Mouse (Mus musculus) heart, embryonic 15.5 days (tissue): ENCODE data around the gene Slc22a17. TPM values are rescaled to one million over a fixed set of nuclear protein-coding genes. Genes with fewer than 3 reads are reported as not detected.

Experiments used
- ATAC-seq: fragments of 200-750 bp; cut with Nextera tagmentation; replicated peaks from 2 replicates; pipeline ENCODE4 v1.8.0; 2017; ENCODE audit warnings: low read depth, moderate TSS enrichment; ENCODE audit not compliant: insufficient number of reproducible peaks, insufficient read depth, low FRiP score
- H3K27ac ChIP-seq: fragments of 300-500 bp; sonication (generic); 2 replicates; pipeline ENCODE4 v1.5.1; 2015; ENCODE audit warnings: mild to moderate bottlenecking, inconsistent platforms
- H3K27me3 ChIP-seq: fragments of 300-500 bp; sonication (generic); 2 replicates; pipeline ENCODE4 v1.6.1; 2015; ENCODE audit warnings: inconsistent platforms
- H3K36me3 ChIP-seq: fragments of 300-500 bp; sonication (generic); 2 replicates; pipeline ENCODE4 v1.6.1; 2015; ENCODE audit warnings: mild to moderate bottlenecking, inconsistent platforms
- H3K4me1 ChIP-seq: fragments of 300-500 bp; sonication (generic); replicated peaks from 2 replicates; pipeline ENCODE4 v1.6.1; 2015; ENCODE audit warnings: inconsistent platforms
- H3K4me2 ChIP-seq: fragments of 300-500 bp; sonication (generic); 2 replicates; pipeline ENCODE4 v1.6.1; 2015; ENCODE audit warnings: inconsistent platforms, mild to moderate bottlenecking, moderate library complexity
- H3K4me3 ChIP-seq: fragments of 300-500 bp; sonication (generic); 2 replicates; pipeline ENCODE4 v1.5.1; 2015; ENCODE audit warnings: mild to moderate bottlenecking, inconsistent platforms
- H3K9ac ChIP-seq: fragments of 300-500 bp; sonication (generic); 2 replicates; pipeline ENCODE4 v1.6.1; 2015; ENCODE audit warnings: mild to moderate bottlenecking, inconsistent platforms
- H3K9me3 ChIP-seq: fragments of 300-500 bp; sonication (generic); replicated peaks from 2 replicates; pipeline ENCODE4 v1.6.1; 2016; ENCODE audit warnings: inconsistent platforms
- WGBS: fragments of 180-500 bp; shearing (Covaris S2); methylation state at CpG from one replicate; pipeline ENCODE4 v1.1.7; 2015; ENCODE audit warnings: mixed read lengths; 5-methylcytosine and 5-hydroxymethylcytosine counted together
- polyA plus RNA-seq: library from polyadenylated mRNA; unstranded; fragments of >200 nt; fragmentation: Nextera tagmentation; extraction: Ambion mirVana; gene quantifications from 2 replicates; pipeline ENCODE4 v1.2.1, GENCODE M21; 2015

Slc22a17 gene
- polyA plus RNA-seq, 1 experiment from 2014 or later, result 30.2 TPM

DNA sequence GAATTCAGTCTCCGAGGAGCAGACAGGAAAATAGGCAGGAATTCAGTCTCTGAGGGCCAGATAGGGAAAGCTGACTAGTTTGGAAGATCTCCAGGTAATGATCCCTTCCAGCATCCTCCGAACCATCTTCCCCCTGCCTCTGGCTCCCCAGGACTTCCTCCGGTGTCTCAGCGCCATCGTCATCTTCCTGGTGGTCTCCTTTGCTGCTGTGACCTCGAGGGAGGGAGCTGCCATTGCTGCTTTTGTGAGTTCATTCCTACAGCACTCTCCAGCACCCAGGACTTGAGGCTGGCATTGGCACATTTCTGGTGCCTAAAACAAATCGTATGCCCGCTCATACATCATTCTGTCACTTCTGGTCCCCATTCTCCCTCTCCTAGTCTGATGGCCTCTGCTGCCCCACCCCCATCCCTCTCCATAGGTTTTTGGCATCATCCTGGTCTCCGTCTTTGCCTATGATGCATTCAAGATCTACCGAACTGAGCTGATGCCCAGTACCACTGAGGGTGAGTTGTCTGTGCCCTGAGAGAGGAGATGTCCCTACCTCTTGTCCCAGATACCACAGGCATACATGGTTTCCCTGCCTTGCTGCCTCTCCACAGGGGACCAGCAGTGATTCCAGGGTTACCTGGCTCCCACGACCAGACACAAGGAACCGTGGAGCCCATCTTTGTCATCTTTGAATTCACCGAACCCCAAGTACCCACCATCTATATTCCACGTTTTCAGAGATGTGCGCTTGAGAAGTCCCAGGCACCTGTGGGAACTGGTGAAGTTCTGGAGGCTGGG is 25.7 kb upstream of the Slc22a17 start:
- Histone ChIP-seq H3K9ac (no peak overlapping the region), H3K36me3 (peaks cover 27% of the 10 kb centered on the region), H3K4me2 (no peak overlapping the region), H3K9me3 (no peaks in the 10 kb centered on the region), H3K4me3 (no peak overlapping the region), H3K4me1 (peaks cover 7% of the 10 kb centered on the region), H3K27me3 (no peaks in the 10 kb centered on the region; the same call in 1 of the 2 replicates), H3K27ac (0 out of 2 replicates have a peak overlapping the region, but pooled peaks have one; percentile 4)
- WGBS, result 54% methylated on average over 15 of the region's 15 CpGs
- peak; percentile 32 for ATAC-seq

- Histone ChIP-seq H3K4me2 (no peak overlapping the region), H3K27me3 (no peaks in the 10 kb centered on the region; the same call in 1 of the 2 replicates), H3K27ac (0 out of 2 replicates have a peak overlapping the region, but pooled peaks have one; percentile 4), H3K36me3 (peaks cover 17% of the 10 kb centered on the region; the same call in 1 of the 2 replicates), H3K9me3 (no peaks in the 10 kb centered on the region), H3K4me1 (peaks cover 13% of the 10 kb centered on the region), H3K4me3 (no peak overlapping the region), H3K9ac (no peak overlapping the region)
- 68% methylated on average over 16 of the region's 16 CpGs for WGBS
- no peak for ATAC-seq
Observed at GRCm38 (mm10) chr14:54937361-54938182, 24.6 kb upstream of the Slc22a17 start.

DNA sequence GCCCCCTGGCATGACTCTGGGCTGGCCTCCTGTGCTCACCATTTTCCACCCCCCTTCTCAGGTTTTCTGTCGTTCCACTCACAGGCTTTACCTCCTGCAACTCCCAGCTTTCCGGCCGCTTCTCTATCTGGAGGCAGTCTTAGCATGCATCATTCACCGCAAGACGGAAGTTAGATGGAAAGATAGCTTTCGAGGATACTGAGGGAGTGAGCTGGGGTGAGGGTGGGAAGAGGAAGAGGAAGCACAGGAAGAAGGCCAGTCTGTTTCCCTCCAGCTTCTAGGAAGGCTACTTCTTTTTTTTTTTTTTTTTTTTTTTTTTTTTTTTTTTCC is 23.9 kb upstream of the Slc22a17 start:
- Histone ChIP-seq H3K27me3 (no peaks in the 10 kb centered on the region; the same call in 1 of the 2 replicates), H3K9ac (no peak overlapping the region), H3K4me1 (peaks cover 13% of the 10 kb centered on the region), H3K36me3 (peaks cover 9% of the 10 kb centered on the region; the same call in 1 of the 2 replicates), H3K4me2 (no peak overlapping the region), H3K4me3 (no peak overlapping the region), H3K27ac (peak overlapping the region; percentile 43), H3K9me3 (no peaks in the 10 kb centered on the region)
- WGBS, result 35% methylated on average over 6 of the region's 6 CpGs
- no peak for ATAC-seq

DNA sequence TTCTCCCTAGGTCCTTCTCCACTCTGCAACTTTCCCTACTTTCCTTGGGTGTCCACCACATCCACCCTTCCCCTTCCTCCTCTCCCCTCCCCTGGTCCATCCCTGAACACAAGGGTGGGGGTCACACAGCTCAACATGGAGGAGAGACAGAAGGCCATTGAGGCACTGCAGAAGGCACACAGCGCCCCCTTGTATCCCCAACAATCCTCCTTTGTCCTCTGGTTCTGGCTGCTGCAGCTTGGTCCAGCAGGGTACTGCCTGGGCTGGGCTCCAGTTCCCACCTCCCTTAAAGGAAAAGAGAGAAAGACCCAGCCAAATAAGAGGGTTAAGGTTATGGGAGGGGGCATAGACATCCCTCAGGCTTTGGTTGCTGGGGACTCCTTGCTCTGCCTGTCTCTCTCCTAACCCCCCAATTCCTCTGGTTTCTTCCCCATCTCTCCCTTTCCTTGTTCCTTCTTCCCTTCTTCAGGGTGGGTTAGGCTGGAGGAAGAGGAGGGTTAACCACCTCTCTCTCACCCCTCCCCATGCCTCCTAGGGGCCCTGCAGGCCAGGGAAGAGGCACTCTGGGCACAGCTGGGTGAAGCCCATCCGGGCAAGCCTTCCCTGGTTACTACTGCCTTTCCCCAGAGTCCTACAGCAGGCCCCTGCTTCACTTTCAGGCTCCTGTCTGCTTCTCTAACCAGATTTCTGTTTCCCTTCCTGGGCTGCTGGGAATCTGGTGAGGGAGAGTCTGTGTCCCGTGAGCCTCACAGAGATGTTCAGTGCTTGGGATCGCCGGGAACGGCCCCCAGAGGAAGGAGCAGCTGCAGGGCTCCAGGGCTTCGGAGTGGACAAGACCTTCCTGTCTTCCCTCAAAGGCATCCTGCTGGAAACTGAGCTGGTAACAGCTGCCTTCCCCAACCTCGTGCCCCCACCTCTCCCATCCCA is 23.2 kb upstream of the Slc22a17 start, which contains the start of gene Cmtm5:
Gene Cmtm5 (plus strand): TSS at position 358 of the 927 bp plus-strand sequence.
- peaks cover 3% of the 10 kb centered on the region; the same call in 1 of the 2 replicates for H3K36me3 ChIP-seq
- peak within 1 kb of the TSS; percentile 43 for H3K27ac ChIP-seq
- no peak within 1 kb of the TSS for H3K4me2 ChIP-seq
- H3K4me1 ChIP-seq, result peaks cover 13% of the 10 kb centered on the region
- no peaks in the 10 kb centered on the region for H3K9me3 ChIP-seq
- H3K9ac ChIP-seq, result no peak within 1 kb of the TSS
- no peak within 1 kb of the TSS for H3K4me3 ChIP-seq
- ATAC-seq, result no peak
- no peaks in the 10 kb centered on the region; the same call in 1 of the 2 replicates for H3K27me3 ChIP-seq
- 21% methylated on average over 8 of the region's 8 CpGs for WGBS

DNA sequence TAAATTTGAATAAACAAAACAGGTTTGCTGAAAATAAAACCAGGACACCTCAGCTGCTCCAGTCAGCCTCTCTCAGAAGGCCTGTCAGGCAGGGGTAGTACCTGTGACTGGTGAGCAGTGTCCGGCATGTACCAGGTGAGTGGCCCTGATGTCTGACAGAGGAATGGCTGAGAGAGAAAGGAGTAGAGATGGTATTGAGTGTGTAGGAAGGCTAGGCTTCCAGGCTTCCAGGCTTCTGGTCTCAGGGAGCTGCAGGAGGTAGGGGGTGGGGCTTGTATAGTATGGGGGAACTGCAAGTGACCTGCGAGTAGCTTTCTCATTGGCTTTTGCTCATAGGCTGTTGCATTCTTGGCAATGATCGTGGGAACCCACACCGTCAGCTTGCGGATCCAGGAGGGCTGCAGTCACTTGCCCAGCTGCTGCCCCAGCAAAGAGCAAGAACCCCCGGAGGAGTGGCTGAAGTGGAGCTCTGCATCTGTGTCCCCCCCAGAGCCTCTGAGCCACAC is 19.8 kb upstream of the Slc22a17 start, which contains the start of gene Il25:
Gene Il25 (plus strand): TSS at position 51 of the 506 bp plus-strand sequence.
- Histone ChIP-seq H3K9ac (no peak within 1 kb of the TSS), H3K27ac (no peak within 1 kb of the TSS), H3K27me3 (peaks cover 6% of the 10 kb centered on the region), H3K36me3 (no peaks in the 10 kb centered on the region), H3K9me3 (no peaks in the 10 kb centered on the region), H3K4me2 (no peak within 1 kb of the TSS), H3K4me3 (no peak within 1 kb of the TSS), H3K4me1 (peaks cover 24% of the 10 kb centered on the region)
- no peak for ATAC-seq
- WGBS, result 34% methylated on average over 6 of the region's 6 CpGs

GRCm38 (mm10) chr14:54930431-54930830 is 17.5 kb upstream of the Slc22a17 start:
- Histone ChIP-seq H3K9me3 (no peaks in the 10 kb centered on the region), H3K4me3 (no peak overlapping the region), H3K9ac (no peak overlapping the region), H3K27ac (no peak overlapping the region), H3K4me1 (peaks cover 33% of the 10 kb centered on the region), H3K4me2 (no peak overlapping the region), H3K27me3 (peaks cover 15% of the 10 kb centered on the region), H3K36me3 (no peaks in the 10 kb centered on the region)
- WGBS, result 24% methylated on average over 2 of the region's 2 CpGs
- ATAC-seq, result no peak

DNA sequence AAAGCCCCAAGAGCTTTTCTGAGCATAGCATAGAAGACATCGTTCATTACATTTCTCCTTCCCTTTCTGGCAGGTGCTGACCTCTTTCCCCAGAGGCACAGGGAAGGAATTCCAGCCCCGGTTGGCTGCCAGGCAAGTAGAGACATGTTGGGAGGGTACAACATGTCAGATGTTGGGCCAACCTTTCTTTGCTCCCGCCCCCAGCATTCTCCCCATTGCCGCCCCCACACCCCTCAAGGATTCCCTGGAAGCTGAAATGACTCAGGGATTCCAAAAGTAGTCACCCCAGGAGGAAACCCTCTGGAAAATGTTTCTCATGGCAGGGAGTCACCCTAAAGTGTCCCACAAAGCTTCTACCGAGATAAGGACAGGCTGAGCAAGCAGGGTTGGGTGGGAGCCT is 16.9 kb upstream of the Slc22a17 start:
- no peak overlapping the region for H3K4me3 ChIP-seq
- no peaks in the 10 kb centered on the region for H3K9me3 ChIP-seq
- H3K27ac ChIP-seq, result no peak overlapping the region
- 49% methylated on average over 5 of the region's 5 CpGs for WGBS
- no peak for ATAC-seq
- H3K27me3 ChIP-seq, result peaks cover 15% of the 10 kb centered on the region
- peaks cover 39% of the 10 kb centered on the region for H3K4me1 ChIP-seq
- H3K36me3 ChIP-seq, result no peaks in the 10 kb centered on the region
- no peak overlapping the region for H3K9ac ChIP-seq
- H3K4me2 ChIP-seq, result no peak overlapping the region

- H3K4me3 ChIP-seq, result peak overlapping the region; percentile 59; the same call in 1 of the 2 replicates
- no peaks in the 10 kb centered on the region for H3K36me3 ChIP-seq
- no peak for ATAC-seq
- peak overlapping the region; percentile 72; the same call in 1 of the 2 replicates for H3K9ac ChIP-seq
- peak overlapping the region; percentile 93 for H3K4me2 ChIP-seq
- H3K9me3 ChIP-seq, result no peaks in the 10 kb centered on the region
- peaks cover 46% of the 10 kb centered on the region for H3K4me1 ChIP-seq
- peaks cover 15% of the 10 kb centered on the region for H3K27me3 ChIP-seq
- WGBS, result 41% methylated on average over 7 of the region's 7 CpGs
- H3K27ac ChIP-seq, result peak overlapping the region; percentile 91
Observed at GRCm38 (mm10) chr14:54927296-54927695, 14.4 kb upstream of the Slc22a17 start.

GRCm38 (mm10) chr14:54926401-54927158 is 13.6 kb upstream of the Slc22a17 start:
- H3K4me1 ChIP-seq, result peaks cover 46% of the 10 kb centered on the region
- no peaks in the 10 kb centered on the region for H3K36me3 ChIP-seq
- H3K9me3 ChIP-seq, result no peaks in the 10 kb centered on the region
- peak overlapping the region; percentile 59 for H3K4me3 ChIP-seq
- peaks cover 15% of the 10 kb centered on the region for H3K27me3 ChIP-seq
- H3K9ac ChIP-seq, result peak overlapping the region; percentile 72
- H3K4me2 ChIP-seq, result peak overlapping the region; percentile 93
- peak; percentile 67 for ATAC-seq
- under 1% methylated on average over 52 of the region's 58 CpGs for WGBS
- H3K27ac ChIP-seq, result peak overlapping the region; percentile 91
